18 mouse cellular contexts compared by ENCODE assay signal in the genomic region with DNA sequence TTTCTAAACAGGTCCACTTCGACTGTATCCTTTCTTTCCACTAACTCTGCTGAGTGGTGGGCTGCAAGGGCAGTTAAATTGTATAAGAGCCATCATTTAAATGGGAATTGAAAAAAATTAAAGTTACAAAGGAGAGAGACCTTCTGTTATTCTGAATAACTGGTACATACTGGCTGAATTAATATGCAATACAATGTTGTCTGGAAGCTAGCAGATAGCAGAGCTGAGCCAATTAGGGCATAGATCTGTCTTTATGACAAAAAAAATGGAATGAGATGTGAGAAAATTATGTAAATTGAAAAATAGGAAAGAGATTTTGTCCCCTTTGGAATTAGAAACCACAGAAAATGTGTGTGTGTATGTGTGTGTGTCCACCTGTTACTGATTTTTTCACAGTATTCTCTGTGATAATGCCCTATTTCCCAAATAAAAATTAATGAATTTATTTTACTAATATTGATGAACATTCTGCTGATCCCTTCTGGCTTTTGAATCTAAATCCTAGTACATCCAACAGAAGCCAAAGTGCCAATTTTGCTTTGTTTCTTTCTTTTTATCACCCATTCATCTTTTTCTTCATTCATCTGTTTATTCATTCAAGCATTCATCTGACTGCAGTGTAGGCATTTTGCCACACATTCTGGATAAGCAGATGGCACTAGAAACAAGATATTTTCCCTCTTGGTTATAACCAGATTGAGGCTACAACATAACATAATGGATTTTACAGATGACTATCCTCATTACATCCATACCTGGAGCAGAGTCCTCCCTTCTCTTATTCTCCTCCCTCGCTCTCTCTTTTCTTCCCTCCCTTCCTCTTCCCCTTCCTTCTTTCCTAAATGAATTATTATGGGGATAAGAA.
DNase-seq lines count a peak whose midpoint lies in the region; ATAC-seq and TF ChIP-seq lines count a peak whose summit lies in the region.
"Had no signal": no experiment of that assay in that cellular context is flagged by ENCODE, and none has a peak within 500 bp of the region (broad histone marks: within the 10 kb centered on the region; RNA-seq: fewer than 3 reads in every experiment).

No protein-coding gene starts in this region.

- no peak overlapping the region for H3K27ac ChIP-seq in forebrain, embryonic 13.5 days
- H3K27ac ChIP-seq in forebrain, embryonic 10.5 days = no peak overlapping the region
- H3K27ac ChIP-seq in liver, postnatal 0 days (ENCODE audit: low read depth) = no peak overlapping the region
- H3K27ac ChIP-seq in neural tube, embryonic 15.5 days (replicated peaks) = no peak overlapping the region
- H3K27ac ChIP-seq: embryonic facial prominence, embryonic 10.5 days; kidney, embryonic 15.5 days; neural tube, embryonic 12.5 days had no signal

- no peak for DNase-seq in forebrain, embryonic 10.5 days (ENCODE audit: extremely low spot score, low spot score)
- peak; percentile 93 for DNase-seq in brain, adult 2 months (ENCODE audit: low read depth, low spot score)
- peak; percentile 63 for DNase-seq in cerebellum, adult 9-11 months
- peak; percentile 14 to 57 for DNase-seq in layer of hippocampus, adult 8-10 months (ENCODE audit: low spot score in 2 of 2)
- no peak for DNase-seq in liver, postnatal 0 days
- DNase-seq: gastrocnemius, postnatal 10 days; heart, postnatal 14 days; lung, adult 18-20 months; retina, postnatal 1 day; thymus, adult 18-20 months had no signal

- TF ChIP-seq CTCF in liver, postnatal 0 days (IDR thresholded peaks at IDR 0.05; ENCODE audit: low read depth) = no peak

- no peak overlapping the region for H3K9ac ChIP-seq in forebrain, embryonic 13.5 days
- H3K9ac ChIP-seq in liver, postnatal 0 days (replicated peaks) = no peak overlapping the region
- no peak overlapping the region for H3K9ac ChIP-seq in neural tube, embryonic 15.5 days (replicated peaks)
- H3K9ac ChIP-seq: kidney, embryonic 15.5 days; neural tube, embryonic 12.5 days had no signal

- no peak overlapping the region for H3K4me2 ChIP-seq in forebrain, embryonic 13.5 days
- H3K4me2 ChIP-seq in liver, postnatal 0 days (ENCODE audit: low read depth, low read length) = no peak overlapping the region
- no peak overlapping the region for H3K4me2 ChIP-seq in neural tube, embryonic 15.5 days
- H3K4me2 ChIP-seq: kidney, embryonic 15.5 days; neural tube, embryonic 12.5 days had no signal

- no peak for TF ChIP-seq EP300 in liver, postnatal 0 days (IDR thresholded peaks at IDR 0.05; ENCODE audit: low read depth)

- H3K9me3 ChIP-seq in forebrain, embryonic 13.5 days (replicated peaks) = no peaks in the 10 kb centered on the region
- H3K9me3 ChIP-seq in forebrain, embryonic 10.5 days = no peaks in the 10 kb centered on the region
- H3K9me3 ChIP-seq in liver, postnatal 0 days (ENCODE audit: low read length) = no peaks in the 10 kb centered on the region
- H3K9me3 ChIP-seq in neural tube, embryonic 15.5 days (replicated peaks) = no peaks in the 10 kb centered on the region
- H3K9me3 ChIP-seq: embryonic facial prominence, embryonic 10.5 days; kidney, embryonic 15.5 days; neural tube, embryonic 12.5 days had no signal

- no peaks in the 10 kb centered on the region for H3K36me3 ChIP-seq in forebrain, embryonic 13.5 days (ENCODE audit: poor library complexity, severe bottlenecking)
- no peaks in the 10 kb centered on the region for H3K36me3 ChIP-seq in forebrain, embryonic 10.5 days (replicated peaks)
- no peaks in the 10 kb centered on the region for H3K36me3 ChIP-seq in liver, postnatal 0 days (replicated peaks; ENCODE audit: insufficient read depth, low read length)
- no peaks in the 10 kb centered on the region for H3K36me3 ChIP-seq in neural tube, embryonic 15.5 days
- H3K36me3 ChIP-seq: embryonic facial prominence, embryonic 10.5 days; kidney, embryonic 15.5 days; neural tube, embryonic 12.5 days had no signal

- peak; percentile 75; the same call in 1 of the 2 replicates for ATAC-seq in forebrain, embryonic 13.5 days
- ATAC-seq in liver, postnatal 0 days = no peak
- ATAC-seq in neural tube, embryonic 15.5 days (ENCODE audit: low FRiP score) = no peak
- no peak for ATAC-seq in erythroid progenitor cell, adult 5-6 weeks (replicated peaks; ENCODE audit: low FRiP score, poor library complexity, severe bottlenecking)
- ATAC-seq: midbrain, embryonic 16.5 days; Patski had no signal

- no peak overlapping the region for H3K4me3 ChIP-seq in forebrain, embryonic 13.5 days
- no peak overlapping the region for H3K4me3 ChIP-seq in forebrain, embryonic 10.5 days
- H3K4me3 ChIP-seq in liver, postnatal 0 days (ENCODE audit: low read depth, low read length) = no peak overlapping the region
- H3K4me3 ChIP-seq in neural tube, embryonic 15.5 days (replicated peaks) = no peak overlapping the region
- H3K4me3 ChIP-seq: embryonic facial prominence, embryonic 10.5 days; kidney, embryonic 15.5 days; neural tube, embryonic 12.5 days had no signal

- H3K27me3 ChIP-seq in forebrain, embryonic 13.5 days = no peaks in the 10 kb centered on the region
- H3K27me3 ChIP-seq in forebrain, embryonic 10.5 days (ENCODE audit: poor library complexity, severe bottlenecking) = no peaks in the 10 kb centered on the region
- no peaks in the 10 kb centered on the region for H3K27me3 ChIP-seq in liver, postnatal 0 days (ENCODE audit: insufficient read depth, low read length)
- H3K27me3 ChIP-seq in neural tube, embryonic 15.5 days (replicated peaks) = no peaks in the 10 kb centered on the region
- H3K27me3 ChIP-seq: kidney, embryonic 15.5 days; neural tube, embryonic 12.5 days; Patski had no signal

- 81% methylated on average over 2 of the region's 2 CpGs for WGBS in forebrain, embryonic 13.5 days
- 83% methylated on average over 2 of the region's 2 CpGs for WGBS in forebrain, embryonic 10.5 days
- WGBS in liver, postnatal 0 days (ENCODE audit: insufficient replicate concordance) = 64% methylated on average over 2 of the region's 2 CpGs
- 78% methylated on average over 2 of the region's 2 CpGs for WGBS in neural tube, embryonic 15.5 days

- H3K4me1 ChIP-seq in forebrain, embryonic 13.5 days = no peaks in the 10 kb centered on the region
- H3K4me1 ChIP-seq in forebrain, embryonic 10.5 days = no peaks in the 10 kb centered on the region
- H3K4me1 ChIP-seq in liver, postnatal 0 days (ENCODE audit: insufficient read depth) = no peaks in the 10 kb centered on the region
- no peaks in the 10 kb centered on the region for H3K4me1 ChIP-seq in neural tube, embryonic 15.5 days
- H3K4me1 ChIP-seq: embryonic facial prominence, embryonic 10.5 days; kidney, embryonic 15.5 days; neural tube, embryonic 12.5 days had no signal

Comparison
In these comparisons a context has a peak if more than half of its experiments do, and no peak if none do; other contexts are left out.
1. DNase-seq: peak in brain, adult 2 months (single experiment), cerebellum, adult 9-11 months (single experiment) and layer of hippocampus, adult 8-10 months (2 of 2); none in forebrain, embryonic 10.5 days (single experiment) and liver, postnatal 0 days (single experiment).